Mouse (Mus musculus) limb, embryonic 12.5 days (tissue): Measurements from ENCODE around the gene Kazald1. TPM values are rescaled to one million over a fixed set of nuclear protein-coding genes. Genes with fewer than 3 reads are reported as not detected.

Experiments used
- ATAC-seq: fragments of 200-750 bp; cut with Nextera tagmentation; 2 replicates; pipeline ENCODE4 v1.8.0; 2017; ENCODE audit warnings: low read depth, moderate TSS enrichment; ENCODE audit not compliant: insufficient number of reproducible peaks, insufficient read depth, low FRiP score, low TSS enrichment
- H3K27ac ChIP-seq: fragments of 300-500 bp; sonication (generic); 2 replicates; pipeline ENCODE4 v1.5.1; 2016; ENCODE audit warnings: mild to moderate bottlenecking, moderate library complexity
- H3K27me3 ChIP-seq: fragments of 300-500 bp; sonication (generic); 2 replicates; pipeline ENCODE4 v1.6.1; 2016; ENCODE audit warnings: mild to moderate bottlenecking, moderate library complexity
- H3K36me3 ChIP-seq: fragments of 300-500 bp; sonication (generic); 2 replicates; pipeline ENCODE4 v1.6.1; 2016; ENCODE audit warnings: mild to moderate bottlenecking, moderate library complexity
- H3K4me1 ChIP-seq: fragments of 300-500 bp; sonication (generic); replicated peaks from 2 replicates; pipeline ENCODE4 v1.6.1; 2016
- H3K4me2 ChIP-seq: fragments of 300-500 bp; sonication (generic); 2 replicates; pipeline ENCODE4 v1.6.1; 2016; ENCODE audit warnings: mild to moderate bottlenecking, moderate library complexity
- H3K4me3 ChIP-seq: fragments of 300-500 bp; sonication (generic); replicated peaks from 2 replicates; pipeline ENCODE4 v1.5.1; 2016; ENCODE audit warnings: mild to moderate bottlenecking
- H3K9ac ChIP-seq: fragments of 300-500 bp; sonication (generic); replicated peaks from 2 replicates; pipeline ENCODE4 v1.6.1; 2016; ENCODE audit warnings: mild to moderate bottlenecking, moderate library complexity
- H3K9me3 ChIP-seq: fragments of 300-500 bp; sonication (generic); 2 replicates; pipeline ENCODE4 v1.6.1; 2016; ENCODE audit warnings: mild to moderate bottlenecking, moderate library complexity
- WGBS: fragments of 180-500 bp; shearing (Covaris S2); methylation state at CpG from one replicate; pipeline ENCODE4 v1.1.7; 2016; 5-methylcytosine and 5-hydroxymethylcytosine counted together
- polyA plus RNA-seq: library from polyadenylated mRNA; unstranded; fragments of >200 nt; fragmentation: Nextera tagmentation; extraction: Ambion mirVana; gene quantifications from 2 replicates; pipeline ENCODE4 v1.2.1, GENCODE M21; 2016

Kazald1 gene
- polyA plus RNA-seq, 1 experiment from 2014 or later = 3.3 TPM

DNA sequence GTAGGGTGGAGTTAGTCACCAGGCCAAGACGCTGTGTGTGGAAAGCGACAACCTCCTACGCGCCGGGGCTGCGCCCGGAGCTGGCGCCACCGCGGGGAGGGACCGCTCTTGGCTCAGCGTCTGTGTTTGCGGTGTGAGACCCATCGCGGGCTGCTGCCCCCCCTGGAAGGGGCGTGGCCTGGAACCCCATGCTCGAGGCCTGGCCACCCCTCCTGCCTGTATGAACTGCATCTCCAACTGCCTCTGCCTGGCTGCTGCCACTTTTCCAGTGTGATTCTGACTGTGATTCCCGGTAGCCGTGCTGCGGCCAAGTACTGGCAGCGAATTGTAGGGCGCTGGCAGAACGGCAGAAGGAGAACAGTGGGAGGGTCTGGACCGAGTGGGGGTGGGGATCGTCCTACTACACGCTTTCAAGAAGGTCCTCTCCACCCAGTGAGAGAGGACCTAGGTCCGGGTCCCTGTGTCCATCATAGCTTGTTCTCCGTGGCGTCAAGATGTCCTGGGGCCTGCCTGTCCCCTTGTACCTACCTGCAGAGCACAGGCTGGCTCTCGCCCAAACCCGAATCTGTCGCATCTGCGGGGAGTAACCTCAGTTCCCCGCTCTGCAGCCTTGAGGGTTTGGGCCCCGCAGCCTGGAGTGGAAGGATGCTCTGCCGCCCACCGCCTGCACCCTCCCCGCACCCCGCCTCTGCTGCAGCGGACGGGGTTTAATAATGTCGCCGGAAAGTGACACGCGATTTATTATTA lies 4.9 kb downstream of the Kazald1 start:
- Histone ChIP-seq H3K27ac (no peak overlapping the region), H3K4me1 (peaks cover 65% of the 10 kb centered on the region)

DNA sequence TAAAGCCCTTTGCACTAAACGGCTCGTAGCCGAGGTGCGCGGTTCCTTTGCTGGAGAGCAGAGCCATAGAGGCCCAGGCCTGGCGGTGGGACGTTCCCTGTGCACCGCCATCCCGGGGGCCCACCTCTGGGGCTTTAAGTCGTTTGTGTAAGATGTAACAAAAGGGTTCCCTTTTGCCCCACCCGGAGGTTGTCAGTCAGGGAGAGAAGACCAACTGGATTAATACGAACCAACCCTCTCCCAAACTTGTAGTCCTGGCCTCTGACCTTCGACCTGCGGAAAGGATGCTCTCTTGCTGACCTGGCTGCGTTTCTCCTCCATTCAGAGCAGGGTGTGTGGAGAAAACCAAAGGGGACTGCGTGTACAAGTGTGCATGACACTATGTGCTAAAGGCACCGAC lies 5.7 kb downstream of the Kazald1 start:
- Histone ChIP-seq H3K4me1 (peaks cover 61% of the 10 kb centered on the region), H3K36me3 (no peaks in the 10 kb centered on the region), H3K27me3 (peaks cover 93% of the 10 kb centered on the region), H3K9me3 (no peaks in the 10 kb centered on the region), H3K4me3 (peak overlapping the region; percentile 34), H3K27ac (no peak overlapping the region), H3K9ac (peak overlapping the region; percentile 13; the same call in 1 of the 2 replicates), H3K4me2 (peak overlapping the region; percentile 57)
- no peak for ATAC-seq
- 2% methylated on average over 17 of the region's 17 CpGs for WGBS

More for the DNA sequence above, 4.9 kb downstream of the Kazald1 start:
- Histone ChIP-seq H3K9me3 (no peaks in the 10 kb centered on the region), H3K36me3 (no peaks in the 10 kb centered on the region), H3K27me3 (peaks cover 91% of the 10 kb centered on the region), H3K4me3 (peak overlapping the region; percentile 34), H3K9ac (peak overlapping the region; percentile 18; the same call in 1 of the 2 replicates), H3K4me2 (peak overlapping the region; percentile 57)
- ATAC-seq = no peak
- under 1% methylated on average over 45 of the region's 45 CpGs for WGBS

DNA sequence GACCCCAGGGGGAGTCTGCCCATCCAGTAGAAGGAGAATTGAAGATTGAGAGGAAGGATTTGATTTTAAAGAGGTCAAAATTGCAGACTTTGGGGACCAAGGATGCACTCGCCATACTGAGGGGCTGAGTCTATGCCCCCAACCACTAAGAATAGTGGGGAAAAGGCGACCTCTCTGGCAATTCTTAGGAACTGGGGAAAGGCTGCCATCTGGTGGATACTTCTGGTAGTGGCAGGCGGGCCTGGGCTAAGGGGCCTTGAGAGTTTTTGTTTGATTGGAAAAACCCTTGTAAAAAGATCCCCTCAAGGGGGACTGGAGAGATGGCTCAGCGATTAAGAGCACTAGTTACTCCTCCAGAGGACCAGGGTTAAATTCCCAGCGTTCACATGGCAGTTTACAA lies 6.2 kb downstream of the Kazald1 start:
- peaks cover 55% of the 10 kb centered on the region for H3K4me1 ChIP-seq
- WGBS = 4% methylated on average over 5 of the region's 5 CpGs
- H3K36me3 ChIP-seq = no peaks in the 10 kb centered on the region
- peaks cover 93% of the 10 kb centered on the region for H3K27me3 ChIP-seq
- no peak overlapping the region for H3K9ac ChIP-seq
- peak overlapping the region; percentile 57 for H3K4me2 ChIP-seq
- no peak overlapping the region for H3K27ac ChIP-seq
- no peak for ATAC-seq
- no peaks in the 10 kb centered on the region for H3K9me3 ChIP-seq
- peak overlapping the region; percentile 34; the same call in 1 of the 2 replicates for H3K4me3 ChIP-seq

DNA sequence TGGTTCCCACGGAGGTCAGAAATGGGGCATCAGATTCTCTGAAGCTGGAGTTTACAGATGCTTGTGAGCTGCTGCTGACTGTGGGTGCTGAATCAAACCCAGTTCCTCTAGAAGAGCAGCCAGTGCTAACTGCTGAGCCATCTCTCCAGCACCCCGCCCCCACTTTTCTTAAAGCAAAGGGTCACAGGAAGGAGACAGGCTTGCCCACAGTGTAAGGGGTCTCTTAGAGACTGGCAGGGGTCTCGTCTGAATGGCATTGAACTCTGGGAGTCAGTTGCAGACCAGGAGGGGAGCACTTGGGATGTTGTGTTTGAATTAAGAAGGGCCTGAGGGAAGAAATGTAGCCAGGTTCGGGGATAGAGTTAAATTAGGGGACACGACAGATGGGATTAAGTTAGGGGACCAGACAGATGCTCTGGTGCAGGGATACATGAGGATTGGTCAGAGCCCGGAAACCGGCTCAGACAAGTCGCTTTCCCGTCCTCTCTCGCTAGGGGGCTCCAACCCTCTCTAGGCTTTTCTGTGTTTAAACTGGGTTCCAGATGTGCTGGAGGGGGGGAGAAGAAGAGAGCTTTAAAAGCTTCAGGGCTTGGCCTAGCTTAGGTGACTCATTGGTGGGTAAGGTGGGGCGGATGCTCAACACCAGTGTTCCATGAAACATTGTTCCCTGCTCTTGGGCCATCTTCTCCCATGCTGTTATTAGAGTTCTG lies 7.0 kb downstream of the Kazald1 start:
- Histone ChIP-seq H3K4me2 (no peak overlapping the region), H3K4me1 (peaks cover 48% of the 10 kb centered on the region), H3K4me3 (no peak overlapping the region), H3K9ac (no peak overlapping the region), H3K27ac (no peak overlapping the region), H3K36me3 (no peaks in the 10 kb centered on the region), H3K9me3 (no peaks in the 10 kb centered on the region), H3K27me3 (peaks cover 93% of the 10 kb centered on the region)
- 20% methylated on average over 11 of the region's 11 CpGs for WGBS
- no peak for ATAC-seq

DNA sequence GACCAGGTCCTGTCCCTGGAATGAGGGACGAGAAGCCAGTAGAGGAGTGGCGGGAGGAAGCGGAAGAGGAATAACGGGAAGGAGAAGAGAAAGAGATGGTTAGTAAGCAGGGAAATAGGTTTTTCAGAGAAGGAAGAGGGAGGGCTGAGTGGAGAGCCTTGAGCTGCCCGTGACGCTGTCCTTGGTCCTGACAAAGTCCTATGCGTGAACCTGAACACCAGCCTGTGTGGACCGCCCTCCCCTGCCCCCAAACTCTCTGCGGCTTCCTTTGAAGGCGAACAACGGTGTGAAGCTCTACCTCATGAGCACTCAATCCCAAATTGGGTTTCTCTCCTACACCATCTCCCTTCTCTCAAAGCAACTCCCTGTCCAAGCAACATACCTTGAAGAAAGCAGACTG lies 22.8 kb downstream of the Kazald1 start:
- Histone ChIP-seq H3K4me1 (no peaks in the 10 kb centered on the region), H3K4me3 (no peak overlapping the region), H3K27me3 (peaks cover 39% of the 10 kb centered on the region), H3K4me2 (no peak overlapping the region), H3K9ac (no peak overlapping the region), H3K36me3 (no peaks in the 10 kb centered on the region), H3K9me3 (no peaks in the 10 kb centered on the region), H3K27ac (no peak overlapping the region)
- WGBS = 24% methylated on average over 11 of the region's 11 CpGs
- no peak for ATAC-seq

DNA sequence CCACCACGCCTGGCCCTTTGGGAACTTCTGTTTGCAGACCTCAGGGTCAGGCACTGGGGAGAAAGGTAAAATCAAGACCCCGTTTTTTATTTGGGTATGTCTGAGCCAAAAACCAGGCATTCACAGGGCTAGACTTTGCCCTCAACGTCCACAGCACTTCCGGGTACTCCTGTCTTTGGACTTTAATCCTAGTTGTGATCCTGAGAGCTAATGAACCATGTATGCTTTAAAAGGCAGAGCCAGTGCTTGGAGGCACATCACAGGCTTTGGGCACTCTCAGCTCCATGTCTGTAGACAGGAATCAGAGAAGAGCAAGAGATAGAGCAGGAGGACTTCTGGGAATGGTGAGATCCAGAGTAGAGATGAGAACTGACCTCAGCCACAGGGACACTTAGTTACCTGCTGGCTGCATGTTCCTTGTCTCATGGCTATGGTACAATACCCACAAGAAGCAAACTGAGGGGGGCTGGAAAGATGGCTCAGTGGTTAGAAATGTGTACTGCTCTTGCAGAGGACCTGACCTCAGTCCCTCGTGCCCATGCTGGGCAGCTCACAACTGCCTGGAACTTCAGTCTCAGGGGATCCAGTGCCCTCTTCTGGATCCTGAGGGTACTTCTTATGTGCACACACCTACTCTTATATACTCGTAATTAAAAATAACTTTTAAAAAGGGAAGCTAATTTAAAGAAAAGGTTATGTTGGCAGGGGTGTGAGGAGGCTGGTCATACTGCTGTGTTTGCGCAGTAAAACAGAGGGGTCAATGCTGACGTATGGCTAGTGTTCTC lies 25.6 kb downstream of the Kazald1 start:
- H3K36me3 ChIP-seq = no peaks in the 10 kb centered on the region
- no peaks in the 10 kb centered on the region for H3K9me3 ChIP-seq
- H3K4me2 ChIP-seq = no peak overlapping the region
- no peak overlapping the region for H3K27ac ChIP-seq
- ATAC-seq = no peak
- no peaks in the 10 kb centered on the region for H3K4me1 ChIP-seq
- H3K4me3 ChIP-seq = no peak overlapping the region
- no peak overlapping the region for H3K9ac ChIP-seq
- 75% methylated on average over 8 of the region's 8 CpGs for WGBS
- peaks cover 67% of the 10 kb centered on the region for H3K27me3 ChIP-seq

DNA sequence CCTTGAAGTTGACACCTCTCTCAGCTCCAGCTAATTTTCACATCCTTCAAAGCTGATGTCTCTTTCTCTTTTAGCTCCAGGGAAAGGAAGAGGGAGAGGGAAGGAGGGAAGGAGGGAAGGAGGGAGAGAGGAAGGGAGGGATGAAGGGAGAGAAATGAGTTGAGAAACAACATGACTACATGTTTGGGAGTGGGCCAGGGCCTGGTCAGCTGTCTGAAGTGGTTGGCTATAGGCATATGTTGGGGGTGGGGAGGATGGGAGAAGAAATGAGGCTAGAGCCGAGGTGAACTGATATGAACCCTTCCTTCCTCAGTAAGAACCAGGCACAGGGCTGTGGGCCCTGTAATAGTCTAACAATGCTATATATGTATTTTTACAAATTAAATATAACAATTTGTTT lies 30.6 kb downstream of the Kazald1 start:
- Histone ChIP-seq H3K27ac (no peak overlapping the region), H3K4me3 (no peak overlapping the region), H3K4me1 (peaks cover 8% of the 10 kb centered on the region), H3K36me3 (no peaks in the 10 kb centered on the region), H3K27me3 (peaks cover 65% of the 10 kb centered on the region), H3K9me3 (no peaks in the 10 kb centered on the region; the same call in 1 of the 2 replicates), H3K4me2 (no peak overlapping the region), H3K9ac (no peak overlapping the region)
- WGBS = 20% methylated on average over 1 of the region's 1 CpGs
- ATAC-seq = no peak

DNA sequence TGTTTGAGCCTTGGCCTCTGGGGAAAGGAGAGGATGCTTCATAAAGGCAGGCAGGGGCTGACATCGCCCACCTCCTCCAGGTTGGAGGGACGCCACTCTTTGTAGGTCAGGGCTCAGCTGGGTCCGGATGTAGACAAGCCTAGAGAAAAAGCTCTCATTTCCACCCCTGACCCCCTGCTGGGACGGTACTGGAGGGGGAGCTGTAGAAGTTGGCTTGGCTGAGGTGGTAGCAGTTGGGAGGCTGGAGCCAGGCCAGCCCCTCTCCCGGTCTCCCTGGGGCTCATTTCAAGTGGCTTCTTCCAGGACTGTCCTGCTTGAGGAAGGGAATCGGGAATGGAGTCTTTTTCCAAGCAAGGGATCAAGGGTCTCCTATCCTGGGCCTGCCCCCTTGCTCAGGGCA lies 31.6 kb downstream of the Kazald1 start:
- peaks cover 54% of the 10 kb centered on the region for H3K27me3 ChIP-seq
- H3K9ac ChIP-seq = no peak overlapping the region
- no peaks in the 10 kb centered on the region; the same call in 1 of the 2 replicates for H3K9me3 ChIP-seq
- peaks cover 8% of the 10 kb centered on the region for H3K4me1 ChIP-seq
- no peak overlapping the region for H3K4me3 ChIP-seq
- H3K27ac ChIP-seq = no peak overlapping the region
- 39% methylated on average over 6 of the region's 6 CpGs for WGBS
- no peak for ATAC-seq
- H3K36me3 ChIP-seq = no peaks in the 10 kb centered on the region
- no peak overlapping the region for H3K4me2 ChIP-seq

DNA sequence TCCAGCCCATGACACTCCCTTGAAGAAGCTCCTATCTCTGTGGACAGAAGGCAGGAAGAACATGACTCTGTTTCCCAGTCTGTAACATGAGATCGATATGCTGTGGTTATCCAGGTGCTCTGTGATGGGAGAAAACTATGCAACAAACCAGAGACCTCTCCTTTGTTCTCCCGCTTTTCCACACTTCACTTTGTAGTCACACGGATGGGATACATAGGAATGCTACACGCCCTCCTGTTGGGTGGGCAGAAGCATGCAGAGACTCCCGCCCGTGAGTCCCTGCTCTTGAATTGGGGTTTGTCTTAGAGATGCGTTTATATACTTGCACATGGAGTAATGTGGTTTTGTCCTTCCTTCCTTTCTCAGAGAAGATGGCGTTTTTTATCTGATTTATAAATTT lies 35.6 kb downstream of the Kazald1 start:
- Histone ChIP-seq H3K27ac (no peak overlapping the region), H3K36me3 (no peaks in the 10 kb centered on the region), H3K9me3 (no peaks in the 10 kb centered on the region; the same call in 1 of the 2 replicates), H3K4me2 (no peak overlapping the region), H3K9ac (no peak overlapping the region), H3K4me3 (no peak overlapping the region), H3K4me1 (peaks cover 22% of the 10 kb centered on the region), H3K27me3 (peaks cover 23% of the 10 kb centered on the region)
- no peak for ATAC-seq
- WGBS = 69% methylated on average over 8 of the region's 8 CpGs

DNA sequence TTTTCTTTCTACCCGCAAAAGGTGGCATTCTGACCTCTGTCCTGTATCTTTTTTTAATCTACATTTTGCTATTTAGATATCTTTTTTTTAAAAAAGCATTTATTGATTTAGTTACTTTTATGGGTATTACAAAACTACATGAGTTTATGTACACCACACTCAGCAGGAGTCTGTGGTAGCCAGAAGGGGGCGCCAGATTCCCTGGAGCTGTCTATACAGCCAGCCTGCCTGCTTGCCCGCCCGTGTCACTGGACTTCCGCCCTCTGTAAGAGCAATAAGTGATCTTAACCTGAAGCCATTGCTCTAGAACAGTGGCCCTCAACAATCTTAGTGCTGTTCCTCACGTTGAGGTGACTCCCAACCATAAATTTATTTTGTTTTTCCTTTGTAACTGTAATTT lies 37.4 kb downstream of the Kazald1 start:
- Histone ChIP-seq H3K27ac (no peak overlapping the region), H3K9ac (no peak overlapping the region), H3K9me3 (no peaks in the 10 kb centered on the region), H3K27me3 (peaks cover 15% of the 10 kb centered on the region), H3K36me3 (no peaks in the 10 kb centered on the region), H3K4me2 (no peak overlapping the region), H3K4me3 (no peak overlapping the region), H3K4me1 (peaks cover 22% of the 10 kb centered on the region)
- 86% methylated on average over 6 of the region's 6 CpGs for WGBS
- ATAC-seq = no peak
